Mouse (Mus musculus): ENCODE results near the gene Setd1a.
A peak's percentile ranks its signal among the peaks of the same experiment; 100 is the strongest.

- no peak for TF ChIP-seq MYOG (IDR thresholded peaks at IDR 0.05; ENCODE audit: control insufficient read depth, extremely low read depth, insufficient read length)
- TF ChIP-seq CTCF (IDR thresholded peaks at IDR 0.05; ENCODE audit: control insufficient read depth, insufficient read depth, insufficient read length) = no peak
- TF ChIP-seq MAX (IDR thresholded peaks at IDR 0.05) = peak; percentile 96
- TF ChIP-seq USF1 (IDR thresholded peaks at IDR 0.05; ENCODE audit: low read depth) = peak; percentile 94
- TF ChIP-seq FOSL1 (IDR thresholded peaks at IDR 0.05; ENCODE audit: insufficient read depth, low read length, poor library complexity, severe bottlenecking) = no peak
- TF ChIP-seq CEBPB (IDR thresholded peaks at IDR 0.05; ENCODE audit: low read depth) = no peak
Observed at GRCm38 (mm10) chr7:127841340-127842000, 65.0 kb downstream of the Setd1a start.
